10 mouse cellular contexts compared by ENCODE assay signal in genomic region chr16:63958154-63958553, GRCm38 (mm10).
DNase-seq lines count a peak whose midpoint lies in the region; ATAC-seq and TF ChIP-seq lines count a peak whose summit lies in the region.
"Had no signal": no experiment of that assay in that cellular context is flagged by ENCODE, and none has a peak within 500 bp of the region (broad histone marks: within the 10 kb centered on the region; RNA-seq: fewer than 3 reads in every experiment).

No protein-coding gene starts in this region.

- H3K9me3 ChIP-seq in midbrain, postnatal 0 days (ENCODE audit: low read length) = no peaks in the 10 kb centered on the region
- H3K9me3 ChIP-seq in stomach, postnatal 0 days (ENCODE audit: control insufficient read depth, low read length) = no peaks in the 10 kb centered on the region
- H3K9me3 ChIP-seq: heart, embryonic 15.5 days; stomach, embryonic 15.5 days had no signal

- H3K4me1 ChIP-seq in midbrain, postnatal 0 days (ENCODE audit: insufficient read depth, low read length) = no peaks in the 10 kb centered on the region
- H3K4me1 ChIP-seq in stomach, postnatal 0 days (replicated peaks; ENCODE audit: control insufficient read depth, insufficient read depth) = no peaks in the 10 kb centered on the region
- H3K4me1 ChIP-seq: heart, embryonic 15.5 days; stomach, embryonic 15.5 days had no signal

- H3K27ac ChIP-seq in midbrain, postnatal 0 days (ENCODE audit: low read depth, low read length) = no peak overlapping the region
- H3K27ac ChIP-seq in stomach, postnatal 0 days (replicated peaks) = no peak overlapping the region
- H3K27ac ChIP-seq: heart, embryonic 15.5 days; stomach, embryonic 15.5 days had no signal

- H3K4me3 ChIP-seq in midbrain, postnatal 0 days (ENCODE audit: low read depth, low read length) = peak overlapping the region; percentile 9; the same call in 1 of the 2 replicates
- no peak overlapping the region for H3K4me3 ChIP-seq in stomach, postnatal 0 days (ENCODE audit: low read depth, low read length)
- H3K4me3 ChIP-seq: heart, embryonic 15.5 days; stomach, embryonic 15.5 days had no signal

- TF ChIP-seq CTCF in midbrain, postnatal 0 days (IDR thresholded peaks at IDR 0.05) = no peak
- TF ChIP-seq CTCF in stomach, postnatal 0 days (IDR thresholded peaks at IDR 0.05; ENCODE audit: low read depth) = no peak

- H3K36me3 ChIP-seq in midbrain, postnatal 0 days (ENCODE audit: insufficient read depth, low read length) = no peaks in the 10 kb centered on the region
- no peaks in the 10 kb centered on the region for H3K36me3 ChIP-seq in stomach, postnatal 0 days (ENCODE audit: control insufficient read depth, insufficient read depth, low read length)
- H3K36me3 ChIP-seq: heart, embryonic 15.5 days; stomach, embryonic 15.5 days had no signal

- no peaks in the 10 kb centered on the region for H3K27me3 ChIP-seq in midbrain, postnatal 0 days (ENCODE audit: insufficient read depth, low read length)
- no peaks in the 10 kb centered on the region for H3K27me3 ChIP-seq in stomach, postnatal 0 days (ENCODE audit: control insufficient read depth, insufficient read depth, low read length)
- H3K27me3 ChIP-seq: heart, embryonic 15.5 days; stomach, embryonic 15.5 days had no signal

- ATAC-seq in midbrain, postnatal 0 days (ENCODE audit: low FRiP score) = no peak
- ATAC-seq in stomach, postnatal 0 days (ENCODE audit: low FRiP score, low TSS enrichment) = no peak

- WGBS in midbrain, postnatal 0 days = 11% methylated on average over 6 of the region's 6 CpGs
- WGBS in stomach, postnatal 0 days = 41% methylated on average over 6 of the region's 6 CpGs

- no peak overlapping the region for H3K9ac ChIP-seq in midbrain, postnatal 0 days (replicated peaks; ENCODE audit: low read length, poor library complexity, severe bottlenecking)
- H3K9ac ChIP-seq in stomach, postnatal 0 days (ENCODE audit: low read length) = no peak overlapping the region
- H3K9ac ChIP-seq: heart, embryonic 15.5 days; stomach, embryonic 15.5 days had no signal

- peak overlapping the region; percentile 15 for H3K4me2 ChIP-seq in midbrain, postnatal 0 days (ENCODE audit: low read depth, low read length, poor library complexity, severe bottlenecking)
- H3K4me2 ChIP-seq in stomach, postnatal 0 days (replicated peaks; ENCODE audit: low read depth) = no peak overlapping the region
- H3K4me2 ChIP-seq: heart, embryonic 15.5 days; stomach, embryonic 15.5 days had no signal

- TF ChIP-seq EP300 in stomach, postnatal 0 days (optimal IDR thresholded peaks at IDR 0.05) = no peak

- peak; percentile 28 for DNase-seq in embryo, embryonic 10 days (ENCODE audit: low spot score)
- peak; percentile 79 for DNase-seq in fibroblast of lung, adult 2 months (ENCODE audit: low read depth)
- DNase-seq in layer of hippocampus, adult 9-11 months = peak; percentile 14
- DNase-seq in midbrain, postnatal 0 days (ENCODE audit: low spot score) = peak; percentile 30
- no peak for DNase-seq in heart, adult 8-10 months (ENCODE audit: low spot score)
- DNase-seq in kidney, adult 9 months = no peak
- DNase-seq in stomach, postnatal 0 days (ENCODE audit: low spot score) = no peak
- DNase-seq: lung, postnatal 4 days had no signal

Comparison
In these comparisons a context has a peak if more than half of its experiments do, and no peak if none do; other contexts are left out.
1. DNase-seq: peak in embryo, embryonic 10 days (single experiment), fibroblast of lung, adult 2 months (single experiment), layer of hippocampus, adult 9-11 months (single experiment) and midbrain, postnatal 0 days (single experiment); none in heart, adult 8-10 months (single experiment), kidney, adult 9 months (single experiment) and stomach, postnatal 0 days (single experiment).